Mouse (Mus musculus): ENCODE results near the gene Zfp160.
"Not testable (repeated sequence)": the region's sequence is repeated elsewhere in the genome, so short reads cannot be mapped to it uniquely, and the experiment has no call there.

DNA sequence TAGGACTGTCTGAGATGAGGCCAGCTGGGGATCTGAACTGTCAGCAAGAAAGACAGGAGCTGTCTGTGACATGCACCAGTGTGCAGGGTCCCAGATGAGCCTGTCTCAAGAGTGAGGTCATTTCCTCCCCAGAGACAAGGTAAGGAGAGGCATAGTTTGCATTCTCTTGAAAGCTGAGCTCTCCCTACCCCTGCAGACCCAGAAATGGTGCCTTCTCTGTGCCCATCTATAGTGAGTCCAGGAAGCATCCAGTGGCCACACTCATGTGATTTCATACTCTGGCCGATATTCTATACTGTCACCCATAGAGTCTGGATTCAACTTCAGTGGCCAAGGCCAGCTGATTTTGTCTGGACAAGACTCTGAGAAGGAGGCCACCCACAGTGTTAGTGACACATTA is 46.4 kb downstream of the Zfp160 start:
- not testable (repeated sequence) for TF ChIP-seq CTCF, EP300 (IDR thresholded peaks at IDR 0.05; ENCODE audit: low read depth)
